Mouse (Mus musculus): ENCODE data around the gene Apba1. TPM values are rescaled to one million over a fixed set of nuclear protein-coding genes. Genes with fewer than 3 reads are reported as not detected.
A peak's percentile ranks its signal among the peaks of the same experiment; 100 is the strongest.

Gene Apba1
- polyA plus RNA-seq, 1 experiment from 2014 or later = 15.8 TPM

GRCm38 (mm10) chr19:23779130-23779529 lies 20.4 kb downstream of the Apba1 start:
- ATAC-seq (ENCODE audit: low FRiP score, low read depth) = no peak
- no peak overlapping the region for H3K4me2 ChIP-seq
- no peaks in the 10 kb centered on the region for H3K27me3 ChIP-seq
- peaks cover 5% of the 10 kb centered on the region; the same call in 1 of the 2 replicates for H3K4me1 ChIP-seq (replicated peaks)
- H3K9ac ChIP-seq = no peak overlapping the region
- no peak overlapping the region for H3K27ac ChIP-seq (replicated peaks)
- no peak overlapping the region for H3K4me3 ChIP-seq
- no peaks in the 10 kb centered on the region for H3K9me3 ChIP-seq
- H3K36me3 ChIP-seq = no peaks in the 10 kb centered on the region

- H3K4me2 ChIP-seq = no peak overlapping the region
- H3K4me3 ChIP-seq = no peak overlapping the region
- no peak for ATAC-seq (ENCODE audit: low FRiP score, low read depth)
- no peaks in the 10 kb centered on the region for H3K27me3 ChIP-seq
- H3K36me3 ChIP-seq = no peaks in the 10 kb centered on the region
- peaks cover 11% of the 10 kb centered on the region; the same call in 1 of the 2 replicates for H3K4me1 ChIP-seq (replicated peaks)
- no peaks in the 10 kb centered on the region for H3K9me3 ChIP-seq
- WGBS = 88% methylated on average over 4 of the region's 4 CpGs
- H3K27ac ChIP-seq (replicated peaks) = no peak overlapping the region
- H3K9ac ChIP-seq = no peak overlapping the region
Measured at GRCm38 (mm10) chr19:23780105-23780504, 21.4 kb downstream of the Apba1 start.

- H3K4me2 ChIP-seq = no peak overlapping the region
- 11% methylated on average over 9 of the region's 9 CpGs for whole genome bisulfite sequencing
- no peaks in the 10 kb centered on the region for H3K36me3 ChIP-seq
- H3K27me3 ChIP-seq = no peaks in the 10 kb centered on the region
- no peak overlapping the region for H3K27ac ChIP-seq (replicated peaks)
- H3K4me3 ChIP-seq = no peak overlapping the region
- H3K9ac ChIP-seq = no peak overlapping the region
- ATAC-seq (ENCODE audit: low FRiP score, low read depth) = peak; percentile 46; the same call in 1 of the 2 replicates
- H3K9me3 ChIP-seq = no peaks in the 10 kb centered on the region
- H3K4me1 ChIP-seq (replicated peaks) = peaks cover 17% of the 10 kb centered on the region; the same call in 1 of the 2 replicates
Measured at GRCm38 (mm10) chr19:23781968-23782367, 23.3 kb downstream of the Apba1 start.

- Histone ChIP-seq H3K4me1 (replicated peaks) (peaks cover 30% of the 10 kb centered on the region), H3K4me2 (no peak overlapping the region), H3K9me3 (no peaks in the 10 kb centered on the region), H3K9ac (no peak overlapping the region), H3K4me3 (no peak overlapping the region), H3K27ac (replicated peaks) (no peak overlapping the region), H3K36me3 (no peaks in the 10 kb centered on the region), H3K27me3 (no peaks in the 10 kb centered on the region)
- peak; percentile 39; the same call in 1 of the 2 replicates for ATAC-seq (ENCODE audit: low FRiP score, low read depth)
- WGBS = 46% methylated on average over 9 of the region's 9 CpGs
Measured at GRCm38 (mm10) chr19:23788420-23789132, 29.9 kb downstream of the Apba1 start.

- Histone ChIP-seq H3K4me3 (no peak overlapping the region), H3K36me3 (no peaks in the 10 kb centered on the region), H3K9me3 (no peaks in the 10 kb centered on the region), H3K4me1 (replicated peaks) (peaks cover 28% of the 10 kb centered on the region), H3K4me2 (no peak overlapping the region), H3K27me3 (no peaks in the 10 kb centered on the region), H3K9ac (no peak overlapping the region), H3K27ac (replicated peaks) (no peak overlapping the region)
- ATAC-seq (ENCODE audit: low FRiP score, low read depth) = no peak
- 77% methylated on average over 6 of the region's 6 CpGs for WGBS
Measured at GRCm38 (mm10) chr19:23791704-23792103, 33.0 kb downstream of the Apba1 start.

- Histone ChIP-seq H3K4me1 (replicated peaks) (peaks cover 25% of the 10 kb centered on the region), H3K9ac (no peak overlapping the region), H3K36me3 (no peaks in the 10 kb centered on the region), H3K27me3 (no peaks in the 10 kb centered on the region), H3K9me3 (no peaks in the 10 kb centered on the region), H3K27ac (replicated peaks) (no peak overlapping the region), H3K4me3 (no peak overlapping the region), H3K4me2 (no peak overlapping the region)
- ATAC-seq (ENCODE audit: low FRiP score, low read depth) = no peak
- 92% methylated on average over 6 of the region's 6 CpGs for WGBS
Measured at GRCm38 (mm10) chr19:23792559-23792958, 33.9 kb downstream of the Apba1 start.

GRCm38 (mm10) chr19:23794491-23794890 lies 35.8 kb downstream of the Apba1 start:
- Histone ChIP-seq H3K4me1 (replicated peaks) (peaks cover 11% of the 10 kb centered on the region), H3K4me3 (no peak overlapping the region), H3K27me3 (no peaks in the 10 kb centered on the region), H3K9me3 (no peaks in the 10 kb centered on the region), H3K27ac (replicated peaks) (peak overlapping the region; percentile 26; the same call in 1 of the 2 replicates), H3K9ac (no peak overlapping the region), H3K4me2 (no peak overlapping the region), H3K36me3 (no peaks in the 10 kb centered on the region)
- WGBS = 64% methylated on average over 3 of the region's 3 CpGs
- ATAC-seq (ENCODE audit: low FRiP score, low read depth) = no peak

GRCm38 (mm10) chr19:23795156-23795555 lies 36.5 kb downstream of the Apba1 start:
- no peaks in the 10 kb centered on the region for H3K27me3 ChIP-seq
- ATAC-seq (ENCODE audit: low FRiP score, low read depth) = 0 out of 2 replicates have a peak, but pooled peaks have one; percentile 19
- no peak overlapping the region for H3K4me3 ChIP-seq
- no peaks in the 10 kb centered on the region for H3K36me3 ChIP-seq
- H3K4me1 ChIP-seq (replicated peaks) = peaks cover 10% of the 10 kb centered on the region
- 44% methylated on average over 4 of the region's 4 CpGs for WGBS
- no peak overlapping the region for H3K4me2 ChIP-seq
- H3K9me3 ChIP-seq = no peaks in the 10 kb centered on the region
- H3K9ac ChIP-seq = no peak overlapping the region
- H3K27ac ChIP-seq (replicated peaks) = peak overlapping the region; percentile 26; the same call in 1 of the 2 replicates

- no peak overlapping the region for H3K4me2 ChIP-seq
- no peak overlapping the region for H3K27ac ChIP-seq (replicated peaks)
- no peak for ATAC-seq (ENCODE audit: low FRiP score, low read depth)
- no peaks in the 10 kb centered on the region for H3K9me3 ChIP-seq
- H3K4me3 ChIP-seq = no peak overlapping the region
- H3K4me1 ChIP-seq (replicated peaks) = peaks cover 11% of the 10 kb centered on the region
- no peaks in the 10 kb centered on the region for H3K36me3 ChIP-seq
- H3K9ac ChIP-seq = no peak overlapping the region
- WGBS = 54% methylated on average over 1 of the region's 1 CpGs
- no peaks in the 10 kb centered on the region for H3K27me3 ChIP-seq
Measured at GRCm38 (mm10) chr19:23801174-23801573, 42.5 kb downstream of the Apba1 start.

- WGBS = 65% methylated on average over 4 of the region's 4 CpGs
- no peaks in the 10 kb centered on the region for H3K27me3 ChIP-seq
- no peaks in the 10 kb centered on the region for H3K9me3 ChIP-seq
- H3K9ac ChIP-seq = no peak overlapping the region
- H3K4me2 ChIP-seq = no peak overlapping the region
- 0 out of 2 replicates have a peak, but pooled peaks have one; percentile 5 for ATAC-seq (ENCODE audit: low FRiP score, low read depth)
- no peak overlapping the region for H3K27ac ChIP-seq (replicated peaks)
- no peak overlapping the region for H3K4me3 ChIP-seq
- H3K36me3 ChIP-seq = no peaks in the 10 kb centered on the region
- peaks cover 21% of the 10 kb centered on the region for H3K4me1 ChIP-seq (replicated peaks)
Measured at GRCm38 (mm10) chr19:23803221-23803870, 44.7 kb downstream of the Apba1 start.

GRCm38 (mm10) chr19:23806796-23807195 lies 48.1 kb downstream of the Apba1 start:
- Histone ChIP-seq H3K27ac (replicated peaks) (no peak overlapping the region; the same call in 1 of the 2 replicates), H3K4me3 (no peak overlapping the region), H3K36me3 (no peaks in the 10 kb centered on the region), H3K4me1 (replicated peaks) (peaks cover 21% of the 10 kb centered on the region), H3K4me2 (no peak overlapping the region), H3K9me3 (no peaks in the 10 kb centered on the region), H3K27me3 (no peaks in the 10 kb centered on the region), H3K9ac (no peak overlapping the region)
- no peak for ATAC-seq (ENCODE audit: low FRiP score, low read depth)
- WGBS = 54% methylated on average over 6 of the region's 6 CpGs

- 64% methylated on average over 8 of the region's 8 CpGs for WGBS
- Histone ChIP-seq H3K9ac (no peak overlapping the region), H3K36me3 (no peaks in the 10 kb centered on the region), H3K4me3 (no peak overlapping the region), H3K4me1 (replicated peaks) (peaks cover 20% of the 10 kb centered on the region), H3K27me3 (no peaks in the 10 kb centered on the region), H3K4me2 (no peak overlapping the region), H3K9me3 (no peaks in the 10 kb centered on the region), H3K27ac (replicated peaks) (0 out of 2 replicates have a peak overlapping the region, but pooled peaks have one; percentile 25)
- ATAC-seq (ENCODE audit: low FRiP score, low read depth) = no peak
Measured at GRCm38 (mm10) chr19:23807371-23807770, 48.7 kb downstream of the Apba1 start.

Measured in hindbrain, embryonic 15.5 days (tissue).